Mouse (Mus musculus) forebrain, embryonic 10.5 days (tissue): ENCODE data around the gene Hba-a2. TPM values are rescaled to one million over a fixed set of nuclear protein-coding genes. Genes with fewer than 3 reads are reported as not detected.
A peak's percentile ranks its signal among the peaks of the same experiment; 100 is the strongest.
"Not testable (repeated sequence)": the region's sequence is repeated elsewhere in the genome, so short reads cannot be mapped to it uniquely, and the experiment has no call there.

Experiments used
- DNase-seq: peaks from one replicate; pipeline ENCODE4 v3.0.0-alpha.2; 2017; ENCODE audit warnings: low spot score; ENCODE audit errors: extremely low spot score
- H3K27ac ChIP-seq: fragments of 300-500 bp; sonication (generic); 2 replicates; pipeline ENCODE4 v1.5.1; 2016; ENCODE audit warnings: mild to moderate bottlenecking
- H3K27me3 ChIP-seq: fragments of 300-500 bp; sonication (generic); 2 replicates; pipeline ENCODE4 v1.6.1; 2016; ENCODE audit warnings: mild to moderate bottlenecking; ENCODE audit not compliant: poor library complexity, severe bottlenecking
- H3K36me3 ChIP-seq: fragments of 300-500 bp; sonication (generic); replicated peaks from 2 replicates; pipeline ENCODE4 v1.6.1; 2016; ENCODE audit warnings: mild to moderate bottlenecking, moderate library complexity
- H3K4me1 ChIP-seq: fragments of 300-500 bp; sonication (generic); 2 replicates; pipeline ENCODE4 v1.6.1; 2016
- H3K4me3 ChIP-seq: fragments of 300-500 bp; sonication (generic); 2 replicates; pipeline ENCODE4 v1.5.1; 2016; ENCODE audit warnings: mild to moderate bottlenecking, moderate library complexity
- H3K9me3 ChIP-seq: fragments of 300-500 bp; sonication (generic); 2 replicates; pipeline ENCODE4 v1.6.1; 2016; ENCODE audit warnings: mild to moderate bottlenecking, moderate library complexity
- WGBS: fragments of 180-500 bp; shearing (Covaris S2); methylation state at CpG from one replicate; pipeline ENCODE4 v1.1.7; 2016; 5-methylcytosine and 5-hydroxymethylcytosine counted together
- polyA plus RNA-seq: library from polyadenylated mRNA; unstranded; fragments of >200 nt; fragmentation: Nextera tagmentation; extraction: Ambion mirVana; gene quantifications from 2 replicates; pipeline ENCODE4 v1.2.1, GENCODE M21; 2016

Gene Hba-a2
- polyA plus RNA-seq, 1 experiment from 2014 or later: 5,635 TPM

GRCm38 (mm10) chr11:32286695-32287492, 9.4 kb upstream of the Hba-a2 start, which contains the start of gene Hbq1b:
Gene Hbq1b (plus strand): TSS chr11:32286965.
- 22% methylated on average over 31 of the region's 33 CpGs for WGBS
- not testable (repeated sequence) for H3K9me3 ChIP-seq, H3K36me3 ChIP-seq, H3K4me1 ChIP-seq
- H3K4me3 ChIP-seq: peak within 1 kb of the TSS; percentile 43
- peak; percentile 64 for DNase-seq
- peaks cover 18% of the 10 kb centered on the region for H3K27me3 ChIP-seq
- H3K27ac ChIP-seq: 0 out of 2 replicates have a peak within 1 kb of the TSS, but pooled peaks have one; percentile 22

- H3K36me3 ChIP-seq: no peaks in the 10 kb centered on the region
- peaks cover 17% of the 10 kb centered on the region for H3K27me3 ChIP-seq
- no peak overlapping the region; the same call in 1 of the 2 replicates for H3K4me3 ChIP-seq
These were observed 8.8 kb upstream of the Hba-a2 start for GRCm38 (mm10) chr11:32287493-32287825.

GRCm38 (mm10) chr11:32292819-32293218, 3.5 kb upstream of the Hba-a2 start:
- not testable (repeated sequence) for H3K27ac ChIP-seq, H3K27me3 ChIP-seq, H3K36me3 ChIP-seq, H3K4me1 ChIP-seq, H3K4me3 ChIP-seq, DNase-seq, H3K9me3 ChIP-seq
- 81% methylated on average over 4 of the region's 4 CpGs for WGBS

More at GRCm38 (mm10) chr11:32287493-32287825, 8.8 kb upstream of the Hba-a2 start:
- H3K27ac ChIP-seq: 0 out of 2 replicates have a peak overlapping the region, but pooled peaks have one; percentile 22
- DNase-seq: no peak
- no peaks in the 10 kb centered on the region for H3K9me3 ChIP-seq
- H3K4me1 ChIP-seq: no peaks in the 10 kb centered on the region
- WGBS: 72% methylated on average over 9 of the region's 9 CpGs

- not testable (repeated sequence) for H3K4me3 ChIP-seq, H3K36me3 ChIP-seq, DNase-seq, H3K4me1 ChIP-seq, H3K9me3 ChIP-seq, H3K27me3 ChIP-seq, H3K27ac ChIP-seq
- WGBS: 68% methylated on average over 3 of the region's 3 CpGs
These were observed 2.8 kb upstream of the Hba-a2 start for GRCm38 (mm10) chr11:32293479-32293878.

- not testable (repeated sequence) for H3K27ac ChIP-seq, H3K9me3 ChIP-seq, DNase-seq, H3K4me1 ChIP-seq, H3K4me3 ChIP-seq, H3K36me3 ChIP-seq
- H3K27me3 ChIP-seq: peaks cover 24% of the 10 kb centered on the region
- WGBS: 51% methylated on average over 2 of the region's 2 CpGs
These were observed 1.1 kb downstream of the Hba-a2 start for GRCm38 (mm10) chr11:32297417-32297816.

- H3K9me3 ChIP-seq: no peaks in the 10 kb centered on the region
- peaks cover 26% of the 10 kb centered on the region for H3K27me3 ChIP-seq
- H3K4me1 ChIP-seq: 0 out of 2 replicates have a peak, but pooled peaks cover 3% of the 10 kb centered on the region
- 83% methylated on average over 1 of the region's 1 CpGs for WGBS
- no peak for DNase-seq
- no peaks in the 10 kb centered on the region for H3K36me3 ChIP-seq
- no peak overlapping the region for H3K27ac ChIP-seq
- H3K4me3 ChIP-seq: no peak overlapping the region
These were observed 1.7 kb downstream of the Hba-a2 start for GRCm38 (mm10) chr11:32297866-32298531.

- H3K27me3 ChIP-seq: peaks cover 26% of the 10 kb centered on the region
- WGBS: 98% methylated on average over 2 of the region's 2 CpGs
- H3K27ac ChIP-seq: no peak overlapping the region
- H3K9me3 ChIP-seq: no peaks in the 10 kb centered on the region
- 0 out of 2 replicates have a peak, but pooled peaks cover 3% of the 10 kb centered on the region for H3K4me1 ChIP-seq
- H3K4me3 ChIP-seq: no peak overlapping the region
- no peak for DNase-seq
- H3K36me3 ChIP-seq: no peaks in the 10 kb centered on the region
These were observed 2.2 kb downstream of the Hba-a2 start for GRCm38 (mm10) chr11:32298532-32298918.

- not testable (repeated sequence) for H3K27ac ChIP-seq, H3K4me1 ChIP-seq, H3K9me3 ChIP-seq, H3K36me3 ChIP-seq
- H3K4me3 ChIP-seq: peak within 1 kb of the TSS; percentile 36
- peaks cover 26% of the 10 kb centered on the region for H3K27me3 ChIP-seq
- peak; percentile 62 for DNase-seq
- WGBS: 7% methylated on average over 16 of the region's 16 CpGs
These were observed 3.6 kb downstream of the Hba-a2 start, which contains the start of gene Hbq1a for GRCm38 (mm10) chr11:32299865-32300264. Gene Hbq1a (plus strand): TSS chr11:32300069.

- 0 out of 2 replicates have a peak, but pooled peaks cover 3% of the 10 kb centered on the region for H3K4me1 ChIP-seq
- H3K4me3 ChIP-seq: peak overlapping the region; percentile 36
- DNase-seq: no peak
- 64% methylated on average over 16 of the region's 17 CpGs for WGBS
- H3K27me3 ChIP-seq: peaks cover 26% of the 10 kb centered on the region
- no peak overlapping the region for H3K27ac ChIP-seq
- no peaks in the 10 kb centered on the region for H3K9me3 ChIP-seq
- H3K36me3 ChIP-seq: no peaks in the 10 kb centered on the region
These were observed 4.3 kb downstream of the Hba-a2 start for GRCm38 (mm10) chr11:32300279-32301267.

GRCm38 (mm10) chr11:32301506-32301905, 5.2 kb downstream of the Hba-a2 start:
- Histone ChIP-seq H3K27ac (no peak overlapping the region), H3K4me1 (0 out of 2 replicates have a peak, but pooled peaks cover 3% of the 10 kb centered on the region), H3K9me3 (no peaks in the 10 kb centered on the region), H3K27me3 (peaks cover 26% of the 10 kb centered on the region), H3K4me3 (no peak overlapping the region), H3K36me3 (no peaks in the 10 kb centered on the region)
- DNase-seq: no peak
- 82% methylated on average over 1 of the region's 1 CpGs for WGBS

GRCm38 (mm10) chr11:32302824-32303419, 6.6 kb downstream of the Hba-a2 start:
- no peak for DNase-seq
- peaks cover 26% of the 10 kb centered on the region for H3K27me3 ChIP-seq
- 59% methylated on average over 2 of the region's 2 CpGs for WGBS
- no peak overlapping the region for H3K4me3 ChIP-seq
- 0 out of 2 replicates have a peak, but pooled peaks cover 6% of the 10 kb centered on the region for H3K4me1 ChIP-seq
- no peaks in the 10 kb centered on the region for H3K9me3 ChIP-seq
- no peak overlapping the region for H3K27ac ChIP-seq
- no peaks in the 10 kb centered on the region for H3K36me3 ChIP-seq

GRCm38 (mm10) chr11:32303455-32303854, 7.2 kb downstream of the Hba-a2 start:
- Histone ChIP-seq H3K36me3 (no peaks in the 10 kb centered on the region), H3K4me1 (0 out of 2 replicates have a peak, but pooled peaks cover 8% of the 10 kb centered on the region), H3K4me3 (no peak overlapping the region), H3K27me3 (peaks cover 26% of the 10 kb centered on the region), H3K9me3 (no peaks in the 10 kb centered on the region), H3K27ac (no peak overlapping the region)
- DNase-seq: no peak
- 85% methylated on average over 1 of the region's 1 CpGs for WGBS
